Mouse (Mus musculus): ENCODE data around the gene Dpep2nb.
"Not testable (repeated sequence)": the region's sequence is repeated elsewhere in the genome, so short reads cannot be mapped to it uniquely, and the experiment has no call there.

Gene Dpep2nb

DNA sequence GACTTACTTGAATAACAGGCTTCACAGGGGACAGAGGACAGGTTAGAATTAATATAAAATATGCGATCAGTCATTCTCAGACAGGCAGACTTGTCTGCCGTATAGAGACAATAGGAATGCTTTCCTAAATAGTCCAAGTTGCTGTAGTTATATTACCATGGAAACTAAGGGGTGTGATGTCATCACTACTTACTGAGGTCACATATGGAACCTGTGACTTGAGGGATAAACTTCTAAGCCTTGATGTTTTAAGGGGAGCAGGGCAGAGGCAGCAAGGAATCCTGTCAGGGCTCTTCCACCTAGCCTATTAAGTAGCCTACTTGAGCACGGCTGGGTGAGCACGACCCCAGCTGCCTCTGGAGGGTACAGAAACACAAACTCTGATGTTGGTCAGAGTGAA is at the start of gene Dpep2nb:
TSS of gene Dpep2nb (minus strand) at position 101 of the 400 bp plus-strand sequence.
- DNase-seq (ENCODE audit: low spot score): no peak

DNA sequence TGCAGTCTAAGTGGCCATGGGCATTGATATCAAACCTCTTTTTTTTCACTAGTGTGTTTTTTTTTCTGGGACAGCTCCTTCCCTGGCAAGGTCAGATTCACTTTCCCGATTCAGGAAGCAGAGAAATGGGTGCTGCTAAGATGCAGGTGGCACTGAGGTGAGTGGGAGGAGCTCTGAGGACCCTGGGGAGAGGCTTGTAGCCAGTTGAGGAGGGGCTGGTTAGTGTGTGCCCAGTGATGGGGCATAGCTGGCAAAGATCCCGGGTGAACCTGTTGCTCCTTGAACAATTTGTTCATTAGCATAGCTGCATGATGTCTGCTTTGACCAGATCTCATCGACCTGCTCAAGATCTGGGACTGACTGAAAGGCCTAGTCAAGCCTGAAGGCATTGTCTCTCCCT is 49.3 kb upstream of the Dpep2nb start:
- no peak for DNase-seq (ENCODE audit: low spot score)

DNA sequence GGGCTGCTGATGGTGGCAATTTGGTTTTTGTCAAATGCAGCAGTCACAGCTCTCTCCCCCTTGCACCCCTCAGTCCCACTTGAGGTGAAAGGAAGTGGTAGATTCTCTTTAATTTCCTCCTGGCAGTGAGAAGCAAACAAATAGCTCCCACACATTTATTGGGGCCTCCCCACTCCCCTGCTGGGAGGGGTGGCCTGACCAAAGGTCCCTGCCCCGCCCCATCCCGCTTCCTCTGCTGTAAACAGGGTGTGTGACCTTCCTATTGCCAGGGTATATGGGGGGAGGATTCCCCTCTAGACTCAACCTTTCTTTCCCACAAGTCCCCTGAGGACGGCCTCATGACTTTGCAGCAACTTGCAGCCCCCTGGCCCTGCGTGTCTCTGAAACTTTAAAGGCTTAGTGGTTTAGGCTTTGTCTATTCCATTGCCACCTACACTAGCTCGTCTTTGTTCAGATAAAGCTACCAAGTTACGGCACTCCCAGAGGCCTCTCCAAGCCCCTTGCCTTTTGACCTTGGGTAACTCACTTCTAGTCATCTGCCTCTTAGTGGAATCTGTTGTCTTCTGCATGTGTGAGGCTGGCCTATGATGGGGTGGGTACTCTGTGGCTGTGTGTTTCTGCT is 48.5 kb upstream of the Dpep2nb start:
- DNase-seq (ENCODE audit: low spot score): no peak

DNA sequence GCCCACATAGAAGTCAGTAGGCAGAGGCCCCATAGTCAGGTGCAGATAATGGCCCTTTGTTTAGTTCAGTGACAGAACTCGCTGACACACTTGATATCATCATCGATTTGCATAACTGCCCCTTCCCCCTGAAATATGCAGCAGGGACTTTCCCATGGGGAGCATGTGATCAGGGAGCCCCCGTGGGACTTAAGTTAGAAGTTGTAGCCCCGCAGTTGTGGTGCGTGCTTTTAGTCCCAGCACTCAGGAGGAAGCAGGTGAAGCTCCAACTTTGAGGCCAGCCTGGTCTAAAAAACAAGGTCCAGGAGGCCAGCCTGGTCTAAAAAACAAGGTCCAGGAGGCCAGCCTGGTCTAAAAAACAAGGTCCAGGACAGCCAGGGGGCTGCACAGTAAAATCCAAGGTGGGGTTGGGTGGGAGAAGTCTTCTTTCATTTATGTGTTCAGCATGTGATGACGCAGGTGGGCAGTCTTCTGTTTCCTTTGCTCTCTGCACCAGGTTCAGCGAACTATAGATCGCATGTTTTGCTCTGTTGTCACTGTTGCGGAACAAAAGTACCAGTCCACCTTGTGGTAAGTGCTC is 46.8 kb upstream of the Dpep2nb start:
- no peak for DNase-seq (ENCODE audit: low spot score)

DNA sequence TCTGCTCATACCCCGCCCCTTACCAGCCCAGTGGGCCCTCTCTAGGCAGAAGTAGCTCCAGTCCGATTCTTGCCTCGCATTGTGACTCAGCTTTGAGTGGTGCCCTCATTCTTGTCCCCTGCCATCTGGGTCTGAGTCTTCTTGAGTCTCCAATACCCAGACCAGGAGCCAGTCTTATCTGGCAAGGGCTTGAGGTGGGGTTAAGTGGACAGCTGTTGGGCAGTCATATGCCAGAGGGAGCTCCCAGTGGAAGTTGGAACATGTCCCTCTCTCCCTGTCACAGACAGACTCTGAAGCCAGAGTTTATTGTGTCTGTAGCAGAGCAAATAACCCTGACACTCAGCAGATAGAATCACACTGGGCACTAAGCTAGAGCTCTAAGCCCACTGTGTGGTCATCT is 45.3 kb upstream of the Dpep2nb start:
- DNase-seq (ENCODE audit: low spot score): no peak

DNA sequence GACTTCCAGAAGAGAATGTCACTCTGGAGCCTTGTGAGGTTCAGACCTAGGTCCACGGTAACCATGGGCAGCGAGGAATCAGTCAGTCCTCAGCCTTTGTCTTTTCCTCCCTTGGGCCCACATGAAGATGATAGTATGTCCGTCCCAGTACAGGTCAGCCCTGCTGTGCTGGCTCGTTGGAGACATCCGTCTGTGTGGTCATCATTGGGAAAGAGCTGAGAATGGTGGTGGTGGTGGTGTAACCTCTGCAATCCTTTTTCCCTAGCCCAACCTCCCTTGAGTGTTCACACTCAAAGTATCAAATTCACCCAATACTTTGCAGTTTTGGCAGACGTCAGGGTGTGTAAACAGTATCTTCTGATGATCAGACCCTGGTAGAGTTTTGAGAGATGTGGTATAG is 44.1 kb upstream of the Dpep2nb start:
- DNase-seq (ENCODE audit: low spot score): no peak

DNA sequence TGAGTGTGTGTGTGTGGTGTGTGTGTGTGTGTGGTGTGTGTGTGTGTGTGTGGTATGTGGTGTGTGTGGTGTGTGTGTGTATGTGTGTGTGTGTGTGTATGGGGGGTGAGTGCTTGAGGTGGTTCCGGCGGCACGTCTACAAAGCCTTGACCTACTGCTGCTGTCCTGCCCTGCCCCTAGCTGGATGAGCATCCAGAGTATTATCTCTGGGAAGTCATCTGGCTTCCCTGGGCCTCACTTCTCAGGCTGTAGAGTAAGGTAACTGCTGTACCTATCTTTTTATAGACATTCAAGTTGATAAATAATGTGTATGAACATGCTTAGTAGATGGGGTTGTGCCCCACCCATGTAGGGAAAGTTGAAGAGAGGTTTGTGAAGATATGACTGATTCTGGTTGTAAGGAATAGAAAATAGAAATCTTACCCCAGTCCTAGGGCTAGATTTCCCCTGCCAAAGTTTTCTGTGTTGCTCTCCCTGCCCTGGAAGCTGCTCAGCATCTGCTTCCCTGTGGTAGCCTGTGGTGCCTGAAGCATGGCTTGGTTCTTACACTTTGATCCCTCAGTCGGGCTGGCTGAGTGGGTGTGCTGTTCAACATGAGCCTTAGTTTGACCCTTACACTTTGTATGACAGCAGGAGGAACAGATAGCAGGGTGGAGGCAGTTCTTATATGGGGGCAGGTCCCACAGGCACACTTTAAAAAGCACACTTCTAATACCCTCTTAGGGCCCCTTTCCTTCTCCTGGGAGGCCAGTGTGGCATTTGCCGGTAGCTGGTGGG is 42.3 kb upstream of the Dpep2nb start:
- no peak for DNase-seq (ENCODE audit: low spot score)

DNA sequence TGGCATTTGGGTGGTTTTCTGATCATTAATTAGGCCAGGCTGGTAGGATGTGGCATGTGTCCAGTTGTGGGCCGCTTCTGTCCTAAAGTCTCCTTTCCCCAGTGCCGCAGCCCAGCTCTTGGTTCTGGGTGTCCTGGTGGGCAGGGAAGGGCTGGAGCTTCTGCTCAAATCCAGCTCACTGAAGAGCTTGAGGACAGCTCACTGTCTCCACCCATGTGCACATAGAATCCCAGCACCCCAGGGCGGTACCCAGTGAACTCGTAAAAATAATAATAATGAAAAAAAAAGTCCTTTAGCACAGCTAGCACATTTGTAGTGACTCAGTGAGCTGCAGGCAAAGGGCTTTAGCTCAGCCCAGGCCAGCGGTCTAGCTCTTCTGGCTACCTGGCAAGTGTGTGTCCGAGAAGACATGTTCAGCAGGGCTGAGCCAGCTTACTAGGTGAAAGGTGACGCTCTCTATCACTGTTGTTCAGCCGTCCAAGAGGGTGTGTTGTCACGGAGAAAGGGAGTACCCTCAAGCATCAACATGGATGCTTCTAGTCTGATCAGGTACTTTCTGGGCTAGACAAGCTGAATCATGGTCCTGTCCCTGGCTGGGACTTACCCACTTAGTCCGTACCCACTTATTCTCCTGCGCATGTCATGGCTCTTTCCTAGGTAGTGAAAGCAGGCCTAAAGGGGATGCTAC is 41.2 kb upstream of the Dpep2nb start:
- DNase-seq (ENCODE audit: low spot score): no peak

DNA sequence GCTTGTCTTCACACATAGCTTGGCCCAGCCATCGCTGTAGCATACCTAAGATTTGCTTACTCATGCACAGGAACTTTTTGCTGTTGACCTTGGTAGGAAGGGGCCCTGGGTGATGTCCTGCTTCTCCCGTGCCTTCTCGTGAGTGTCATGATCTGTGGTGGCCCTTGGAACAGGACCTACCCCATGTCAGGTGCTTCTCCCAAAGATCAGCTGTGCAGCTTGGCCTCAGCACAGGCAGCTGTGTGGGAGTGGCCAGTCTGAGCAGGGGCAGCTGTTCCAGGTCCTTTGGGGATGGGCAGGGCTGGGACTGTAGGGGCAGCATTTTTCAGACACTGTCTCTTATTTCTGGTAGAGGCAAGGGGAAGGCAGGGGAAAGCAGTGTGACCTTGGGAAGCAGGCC is 38.4 kb upstream of the Dpep2nb start:
- DNase-seq (ENCODE audit: low spot score): peak; percentile 16

DNA sequence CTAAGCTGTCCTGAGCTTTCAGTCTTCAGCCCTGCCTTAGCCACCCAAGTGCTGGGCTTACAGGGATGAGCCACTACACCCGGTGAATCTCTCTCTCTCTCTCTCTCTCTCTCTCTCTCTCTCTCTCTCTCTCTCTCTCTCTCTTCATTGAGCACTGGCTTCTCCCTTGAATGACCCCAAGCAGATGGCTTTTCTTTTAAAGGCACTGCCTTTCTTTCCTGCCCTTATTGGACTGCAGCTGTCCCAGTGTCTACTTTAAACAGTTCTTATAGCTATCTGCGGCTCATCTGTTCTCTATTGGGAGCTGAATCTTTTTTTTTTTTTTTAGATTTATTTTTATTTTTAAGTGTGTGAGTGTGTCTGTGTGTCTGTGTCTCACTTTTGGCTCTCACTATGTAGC is 37.3 kb upstream of the Dpep2nb start:
- DNase-seq (ENCODE audit: low spot score): no peak

DNA sequence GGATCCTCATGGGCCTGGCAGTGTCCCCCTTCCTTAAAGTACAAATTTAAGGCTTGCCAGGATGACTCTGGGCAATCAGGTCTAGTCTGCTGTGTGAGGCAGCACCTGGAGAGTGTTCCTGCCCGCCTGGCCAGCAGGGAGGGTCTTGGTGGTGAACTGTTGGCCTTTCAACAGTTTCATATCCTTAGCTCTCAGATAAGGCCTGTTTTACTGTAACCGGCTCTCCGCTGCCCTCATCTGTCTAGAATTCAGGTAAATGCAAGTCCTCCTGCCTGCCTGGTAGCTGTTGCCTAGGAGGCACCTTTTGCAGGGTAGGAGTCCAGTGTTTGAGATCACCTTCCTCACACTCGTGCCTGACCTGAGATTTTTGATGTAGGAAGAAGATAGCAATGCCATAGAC is 34.4 kb upstream of the Dpep2nb start:
- no peak for DNase-seq (ENCODE audit: low spot score)

DNA sequence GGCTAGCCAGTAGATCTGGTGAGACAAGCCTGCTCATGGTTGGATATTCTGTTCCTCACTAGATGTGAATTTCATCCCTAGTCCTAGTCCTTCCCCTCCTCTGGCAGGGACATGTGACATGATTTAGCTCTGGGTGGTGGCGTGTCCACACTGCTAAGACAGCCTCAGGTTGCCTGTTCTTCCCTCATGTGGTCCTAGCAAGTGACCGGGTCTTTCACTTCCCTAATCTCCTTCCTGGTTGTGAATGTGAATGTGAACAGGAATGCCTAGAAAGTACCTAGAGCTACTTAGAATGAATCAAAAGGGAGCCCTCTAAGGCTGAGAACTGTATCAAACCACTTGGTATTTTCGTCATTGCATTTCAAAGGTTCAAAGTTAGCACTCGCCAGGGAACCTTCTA is 33.8 kb upstream of the Dpep2nb start:
- no peak for DNase-seq (ENCODE audit: low spot score)

DNA sequence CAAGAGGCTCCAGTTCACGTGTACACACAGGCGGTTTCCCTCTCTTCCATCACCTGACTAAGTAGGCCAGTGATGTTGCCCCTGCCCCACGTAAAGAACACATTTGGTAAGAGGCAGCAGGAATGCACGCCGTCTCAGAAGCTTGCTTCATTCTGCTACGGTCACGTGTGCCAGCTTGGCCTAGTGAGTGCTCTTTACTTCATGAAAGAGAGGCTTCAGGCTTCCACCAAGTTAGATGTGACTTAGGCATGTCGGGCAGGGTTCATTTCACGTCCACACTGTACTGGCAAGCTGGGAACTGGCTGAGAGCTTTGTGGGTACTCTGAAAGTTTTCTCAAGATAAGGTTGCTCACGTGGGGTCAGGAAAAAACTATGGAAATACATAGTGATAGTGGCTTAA is 32.9 kb upstream of the Dpep2nb start:
- no peak for DNase-seq (ENCODE audit: low spot score)

DNA sequence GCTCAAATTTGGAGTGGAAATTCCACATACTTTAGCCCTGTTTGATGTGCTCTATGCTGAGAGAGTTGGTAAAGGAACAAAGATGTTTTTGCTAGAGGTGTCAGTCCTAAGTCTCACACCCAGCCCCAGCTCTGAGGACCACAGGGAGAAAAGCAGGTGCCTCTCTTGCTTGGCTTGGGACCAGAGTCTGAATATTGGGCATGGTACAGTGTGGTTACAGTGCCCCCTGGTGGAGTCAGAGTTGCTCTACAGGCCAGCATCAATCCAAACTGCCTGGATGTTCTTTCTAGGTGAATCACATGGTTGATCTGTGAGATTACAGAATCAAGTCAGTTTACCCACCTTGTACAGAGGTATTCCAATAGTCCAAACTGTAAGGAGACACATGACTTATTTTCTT is 16.7 kb upstream of the Dpep2nb start:
- DNase-seq (ENCODE audit: low spot score): peak; percentile 74

DNA sequence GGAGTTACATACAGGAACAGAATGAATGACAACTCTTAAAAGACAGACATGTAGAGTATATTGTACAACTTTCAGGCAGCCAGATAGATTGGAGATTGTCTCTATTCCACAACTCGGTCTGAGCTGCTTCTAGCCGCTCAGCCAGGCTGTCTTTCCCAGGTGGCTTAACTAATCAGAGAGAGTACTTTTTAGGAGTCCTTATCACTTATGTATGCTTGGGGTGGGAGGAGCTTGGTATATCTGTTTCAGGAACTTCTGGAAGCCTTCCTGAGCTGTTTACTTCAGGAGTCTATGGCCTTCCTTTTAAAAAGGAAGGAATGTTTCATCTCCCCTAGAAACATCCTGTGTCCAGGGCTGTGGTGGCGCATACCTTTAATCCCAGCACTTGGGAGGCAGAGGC is 12.3 kb upstream of the Dpep2nb start:
- no peak for DNase-seq (ENCODE audit: low spot score)

DNA sequence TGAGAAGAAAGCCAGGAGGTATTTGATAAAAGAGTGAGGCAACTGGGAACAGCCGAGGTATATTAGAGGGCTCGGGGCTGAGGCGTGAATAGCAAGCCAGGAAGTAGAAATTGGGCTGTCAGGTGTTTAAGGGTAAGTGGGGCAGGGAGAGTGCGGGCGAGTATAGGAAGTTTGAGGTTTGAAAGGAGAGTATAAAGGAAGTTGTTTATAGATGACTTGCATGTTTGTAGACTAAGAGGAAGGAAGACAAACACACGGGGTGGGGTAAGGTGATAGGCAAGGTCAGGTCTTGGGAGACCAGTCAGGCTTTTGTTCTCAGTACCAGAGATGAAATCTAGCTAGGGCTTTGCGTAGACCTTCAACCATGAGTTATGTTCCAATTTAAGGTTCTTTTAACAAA is 11.4 kb upstream of the Dpep2nb start:
- no peak for DNase-seq (ENCODE audit: low spot score)

DNA sequence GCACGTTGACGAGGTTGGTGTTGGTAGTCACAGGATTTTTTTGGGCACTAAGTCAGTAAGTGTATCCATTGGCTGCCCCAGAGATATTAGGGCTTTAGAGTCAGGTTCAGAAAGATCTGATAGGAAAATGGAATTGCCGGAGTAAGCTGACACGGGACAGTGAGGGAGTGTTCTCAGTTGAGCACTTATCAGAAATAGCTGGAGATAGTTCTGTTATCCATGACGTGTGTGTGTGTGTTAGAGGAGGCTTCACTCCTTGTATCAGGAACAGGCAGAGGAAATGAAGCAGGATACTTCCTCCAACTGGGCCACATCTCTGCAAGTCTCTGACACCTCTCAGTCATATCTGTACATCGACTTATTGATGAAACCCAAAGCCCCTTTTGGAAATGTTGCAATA is 10.5 kb upstream of the Dpep2nb start:
- no peak for DNase-seq (ENCODE audit: low spot score)

DNA sequence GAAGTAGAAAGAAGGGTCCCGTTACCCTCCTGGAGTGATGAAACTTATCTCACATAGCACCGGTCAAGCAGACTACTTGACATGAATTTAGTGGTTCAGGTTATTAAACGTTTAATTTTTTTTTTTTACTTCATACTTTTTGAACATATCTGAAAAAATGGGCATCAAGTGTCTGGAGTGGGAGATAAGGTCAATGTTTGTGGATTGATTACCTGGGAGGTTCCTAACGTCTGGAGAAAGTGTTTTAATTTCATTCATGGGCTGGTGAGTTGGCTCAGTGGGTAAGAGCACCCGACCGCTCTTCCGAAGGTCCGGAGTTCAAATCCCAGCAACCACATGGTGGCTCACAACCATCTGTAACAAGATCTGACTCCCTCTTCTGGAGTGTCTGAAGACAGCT is 6.4 kb upstream of the Dpep2nb start:
- not testable (repeated sequence) for DNase-seq (ENCODE audit: low spot score)

DNA sequence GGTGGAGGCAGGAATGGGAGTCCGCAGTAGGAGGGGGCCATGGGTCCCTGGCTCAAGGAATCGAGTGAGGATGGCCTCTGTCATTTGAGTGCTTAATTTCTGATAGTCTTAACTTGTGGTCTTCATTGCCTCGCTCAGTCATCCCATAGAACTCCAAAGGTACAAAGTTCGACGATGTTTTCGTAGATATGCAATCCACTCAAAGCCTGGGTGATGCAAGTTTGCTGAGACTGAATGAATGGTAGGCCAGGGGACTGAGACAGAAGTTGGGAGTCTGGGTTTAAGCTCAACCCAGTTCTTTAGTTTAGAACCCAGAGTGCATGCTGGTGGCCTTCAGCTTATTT is 5.8 kb upstream of the Dpep2nb start, which contains the start of gene Ddx28:
TSS of gene Ddx28 (minus strand) at position 240 of the 344 bp plus-strand sequence.
- DNase-seq (ENCODE audit: low spot score): no peak

DNA sequence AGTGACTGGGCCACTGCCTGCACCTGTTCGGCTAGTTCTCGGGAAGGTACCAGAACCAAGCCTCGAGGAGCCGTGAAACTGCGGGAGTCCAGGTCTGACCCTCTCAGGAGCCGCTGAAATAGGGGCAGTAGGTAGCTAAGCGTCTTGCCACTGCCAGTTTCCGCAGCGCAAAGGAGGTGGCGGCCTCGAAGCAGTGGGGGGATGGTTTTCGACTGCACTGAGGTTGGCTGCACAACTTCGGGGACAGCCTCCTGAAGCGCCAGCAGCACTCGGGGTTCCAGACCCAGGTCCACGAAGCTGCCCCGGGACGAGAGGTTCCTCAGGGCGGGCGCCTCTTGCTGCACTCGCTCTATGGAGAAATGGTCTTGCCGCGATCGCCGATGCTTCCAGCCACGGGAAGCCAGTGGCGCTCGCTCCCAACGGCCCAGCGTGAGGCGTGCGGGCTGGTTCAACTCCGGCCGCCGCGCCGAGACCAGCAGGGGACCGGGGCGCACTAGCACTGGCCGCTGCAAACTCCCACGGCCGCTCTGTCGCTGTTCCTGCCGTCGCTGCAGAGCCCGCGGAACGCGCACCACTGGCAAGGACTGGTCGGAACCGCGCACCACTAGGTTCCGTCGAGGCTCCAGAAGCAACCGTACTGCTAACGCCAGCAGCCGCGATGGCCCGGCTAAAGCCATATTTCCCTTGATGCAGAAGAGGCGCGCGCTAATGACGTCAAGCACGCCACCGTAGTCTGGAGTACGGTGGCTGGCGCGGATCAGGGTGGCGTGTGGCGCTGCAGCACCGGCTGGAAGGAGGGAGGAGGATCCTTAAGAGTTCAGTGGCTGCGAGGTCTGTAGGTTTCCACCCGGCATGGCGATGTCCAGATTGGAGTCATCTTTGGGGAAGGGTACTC is 5.2 kb upstream of the Dpep2nb start:
- DNase-seq (ENCODE audit: low spot score): peak; percentile 92

DNA sequence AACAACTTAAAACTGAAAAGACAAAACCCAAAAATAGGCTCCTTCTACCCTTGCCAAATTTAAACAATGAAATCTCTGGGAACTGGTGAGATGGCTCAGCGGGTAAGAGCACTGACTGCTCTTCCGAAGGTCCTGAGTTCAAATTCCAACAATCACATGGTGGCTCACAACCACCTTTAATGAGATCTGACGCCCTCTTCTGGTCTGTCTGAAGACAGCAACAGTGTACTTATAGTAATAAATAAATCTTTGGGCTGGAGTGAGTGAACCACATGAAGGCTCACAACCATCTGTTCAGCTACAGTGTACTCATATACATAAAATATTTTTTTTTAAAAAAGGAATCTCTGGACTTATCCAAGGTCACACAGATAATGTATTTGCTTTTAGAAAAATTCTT is 2.1 kb upstream of the Dpep2nb start:
- not testable (repeated sequence) for DNase-seq (ENCODE audit: low spot score)

DNA sequence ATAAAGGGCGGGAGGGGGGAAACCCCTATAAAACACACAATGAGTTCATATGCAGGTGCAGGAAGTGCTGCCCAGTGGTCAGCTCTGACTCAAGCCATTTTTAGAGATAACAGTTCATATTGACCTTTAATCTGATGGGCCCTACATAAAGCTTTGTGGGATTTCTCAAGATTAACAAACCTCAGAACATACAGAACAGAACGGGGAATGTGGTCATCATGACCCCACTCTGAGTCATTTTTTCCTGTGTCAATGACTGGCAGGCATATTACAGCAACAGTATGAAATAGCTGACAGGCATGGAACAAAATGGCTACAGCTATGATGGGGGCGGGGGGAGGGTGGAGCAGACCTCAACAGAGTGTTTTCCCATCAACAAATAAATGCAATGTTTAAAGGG is 1.4 kb upstream of the Dpep2nb start:
- no peak for DNase-seq (ENCODE audit: low spot score)
